Mouse (Mus musculus) brain, embryonic 14.5 days (tissue): Measurements from ENCODE around the gene F12. TPM values are rescaled to one million over a fixed set of nuclear protein-coding genes. Genes with fewer than 3 reads are reported as not detected.

ENCODE experiments used
- DNase-seq: peaks from one replicate; pipeline ENCODE4 v3.0.0-alpha.2; 2011; ENCODE audit warnings: low read depth
- CTCF ChIP-seq: fragments of 200-500 bp; IDR thresholded peaks from 2 replicates; pipeline ENCODE4 v1.5.1; 2012; ENCODE audit warnings: inconsistent platforms, mild to moderate bottlenecking, moderate library complexity, borderline replicate concordance; ENCODE audit not compliant: insufficient read depth, insufficient read length; ENCODE audit errors: extremely low read depth
- POLR2A ChIP-seq: fragments of 200-500 bp; IDR thresholded peaks from 2 replicates; pipeline ENCODE4 v1.6.1; 2012; ENCODE audit warnings: mild to moderate bottlenecking, inconsistent platforms, borderline replicate concordance; ENCODE audit not compliant: poor library complexity, insufficient read depth, insufficient read length, severe bottlenecking; ENCODE audit errors: extremely low read depth
- polyA plus RNA-seq: library from polyadenylated mRNA; depleted of rRNA; stranded (reverse); fragments of >200 nt; gene quantifications from 2 replicates; pipeline ENCODE4 v1.2.3, GENCODE M21; 2012

F12 gene
- polyA plus RNA-seq, 1 experiment, result 0.26 TPM

DNA sequence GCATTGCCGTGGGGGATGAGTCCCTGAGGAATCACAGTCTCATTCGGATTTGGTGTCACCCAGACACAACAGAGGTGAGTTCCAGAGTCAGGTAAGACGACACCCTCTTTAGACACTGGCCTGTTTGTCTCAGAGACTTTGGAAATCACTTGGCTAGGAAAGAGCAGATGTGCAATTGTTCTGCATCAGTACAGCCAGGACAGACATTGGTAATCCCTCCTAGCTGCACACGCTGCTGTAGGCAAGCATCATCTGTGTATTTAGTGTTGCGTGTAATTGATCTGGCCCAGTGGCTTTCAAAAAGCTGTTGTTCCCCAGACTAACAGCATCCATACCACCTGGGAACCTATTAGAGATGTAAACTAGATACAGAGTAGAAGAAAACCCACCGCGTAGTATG is 23.3 kb downstream of the F12 start:
- DNase-seq, result peak; percentile 26
- no peak for TF ChIP-seq POLR2A
- TF ChIP-seq CTCF, result no peak

DNA sequence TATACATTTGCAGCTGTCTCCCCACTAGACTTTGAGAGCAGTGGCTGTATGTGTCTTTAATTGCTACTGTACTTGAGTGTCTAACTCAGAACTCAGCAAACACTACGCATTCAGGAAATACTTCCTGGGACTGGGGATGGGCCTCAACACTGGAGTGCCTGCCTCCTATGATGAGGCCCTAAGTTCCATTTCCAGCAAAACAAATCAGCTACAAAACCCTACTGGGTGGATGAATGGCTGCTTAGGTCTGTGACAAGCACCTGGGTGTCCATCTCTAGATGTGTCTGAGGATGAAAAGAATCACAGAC is 26.6 kb downstream of the F12 start:
- no peak for TF ChIP-seq POLR2A
- no peak for TF ChIP-seq CTCF
- DNase-seq, result no peak

DNA sequence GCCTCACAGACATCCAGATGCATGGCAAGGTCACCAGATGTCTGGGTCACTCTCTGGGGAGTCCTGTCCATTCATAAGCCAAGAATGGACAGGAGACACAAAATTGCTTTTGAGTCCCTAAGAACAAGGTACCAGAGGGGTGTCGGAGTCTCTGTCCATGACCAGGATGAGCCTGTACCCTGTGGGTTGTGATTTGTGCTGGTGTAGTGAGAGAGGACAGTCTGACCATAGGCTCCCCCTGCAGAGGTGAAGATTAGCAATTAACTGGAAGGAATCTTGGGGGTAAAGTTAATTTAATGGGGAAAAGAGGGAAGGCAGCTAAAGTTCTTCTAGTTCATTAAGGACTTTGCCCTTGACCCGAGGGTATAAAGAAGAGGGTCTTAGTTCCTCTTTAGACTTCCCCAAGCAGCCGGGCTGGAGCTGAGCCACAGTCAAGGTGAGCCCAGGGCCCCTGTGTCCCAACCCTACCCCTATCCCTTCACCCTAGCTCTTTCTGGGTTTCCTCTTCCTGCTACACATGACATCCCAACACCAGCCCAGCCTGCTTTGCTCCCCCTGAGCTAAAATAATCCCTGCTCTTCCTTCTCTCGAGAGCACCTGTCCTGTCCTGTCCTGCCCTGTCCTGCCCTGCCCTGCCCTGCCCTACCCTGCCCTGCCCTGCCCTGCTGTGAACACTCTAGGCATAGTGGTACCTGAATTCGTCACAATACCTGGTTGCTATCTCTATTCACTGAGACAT is 27.1 kb downstream of the F12 start:
- no peak for TF ChIP-seq POLR2A
- no peak for TF ChIP-seq CTCF

DNA sequence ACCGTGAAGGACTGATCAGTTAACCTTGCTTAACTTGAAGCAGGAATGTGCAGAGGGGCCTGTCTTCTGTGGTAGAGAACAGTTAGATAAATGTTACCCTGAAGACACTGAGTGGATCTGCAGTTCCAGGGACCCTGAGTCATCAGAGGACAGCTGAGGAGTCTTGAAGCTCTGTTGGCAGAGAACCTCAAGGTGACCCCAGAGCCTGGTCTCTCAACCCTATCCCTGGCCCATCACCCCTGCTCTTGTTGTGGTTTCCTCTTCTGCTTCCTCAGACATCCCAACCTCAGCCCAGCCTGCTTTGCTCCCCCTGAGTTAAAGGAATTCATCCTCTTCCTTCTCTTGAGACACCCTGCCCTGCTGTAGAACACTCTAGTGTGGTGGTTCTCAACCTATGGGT is 28.5 kb downstream of the F12 start, which contains the start of gene Slc34a1:
Slc34a1 (plus strand) TSS at position 100 of the 400 bp plus-strand sequence.
- no peak for DNase-seq

More for the DNA sequence above, 27.1 kb downstream of the F12 start:
- no peak for DNase-seq

DNA sequence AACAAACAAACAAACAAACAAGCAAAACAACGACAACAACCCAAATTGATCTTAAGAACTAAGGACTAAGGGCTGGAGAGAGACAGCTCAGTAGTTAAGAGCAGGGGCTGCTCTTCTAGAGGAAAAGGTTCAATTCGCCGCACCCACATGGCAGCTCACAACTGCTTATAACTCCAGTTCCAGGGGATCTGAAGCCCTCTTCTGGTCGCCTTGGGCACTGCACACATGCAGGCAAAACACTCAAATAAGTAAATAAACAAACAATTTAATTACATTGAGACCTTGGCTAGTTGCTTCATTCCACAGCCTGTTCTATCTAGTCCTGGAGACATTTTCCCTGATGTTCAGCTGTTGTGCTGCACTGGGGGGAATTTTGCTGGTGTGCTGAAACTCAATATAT is 33.7 kb downstream of the F12 start:
- TF ChIP-seq POLR2A (no peak), CTCF (peak; percentile 37; the same call in 1 of the 2 replicates)
- no peak for DNase-seq

More for the DNA sequence above, 28.5 kb downstream of the F12 start, which contains the start of gene Slc34a1:
- TF ChIP-seq CTCF (no peak), POLR2A (no peak)

DNA sequence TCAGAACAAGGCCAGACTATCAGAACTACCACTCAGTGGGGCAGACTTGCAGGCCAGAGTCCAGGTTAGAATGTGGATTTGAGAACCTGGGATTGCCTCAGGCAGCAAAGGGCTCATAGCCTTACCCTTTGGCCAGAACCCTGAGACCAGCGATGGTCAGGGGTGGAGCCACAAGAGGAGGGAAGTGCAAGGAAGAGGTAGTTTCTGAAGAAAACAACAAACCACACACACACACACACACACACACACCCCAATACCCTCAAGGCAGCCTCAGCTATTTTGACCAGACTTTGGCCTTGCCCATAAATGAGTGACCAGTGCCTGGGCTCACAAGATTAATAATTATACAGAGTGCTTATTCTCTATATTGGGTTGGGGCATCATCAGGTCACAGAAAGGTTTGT is 35.0 kb downstream of the F12 start:
- TF ChIP-seq CTCF (no peak), POLR2A (no peak)
- no peak for DNase-seq

DNA sequence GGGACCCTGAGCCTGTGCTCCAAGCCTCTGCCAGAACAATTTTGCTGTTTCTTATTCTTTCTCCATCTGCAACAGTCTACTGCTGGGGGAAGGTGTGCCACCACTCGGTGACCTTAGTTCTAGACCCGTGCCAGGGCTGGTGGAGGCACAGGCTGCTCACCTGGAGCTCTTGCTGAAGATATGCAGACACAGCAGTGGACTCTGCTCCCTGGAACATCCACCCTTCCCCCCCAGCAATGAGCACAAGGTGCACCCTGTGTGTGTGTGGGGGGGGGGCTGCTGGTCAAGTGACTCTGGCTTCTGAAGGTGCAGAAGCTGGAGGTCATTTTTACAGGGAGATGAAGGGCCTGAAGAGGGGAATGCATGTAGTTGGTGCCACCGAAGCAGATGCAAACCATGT is 35.9 kb downstream of the F12 start:
- DNase-seq, result no peak
- TF ChIP-seq CTCF (no peak), POLR2A (no peak)

DNA sequence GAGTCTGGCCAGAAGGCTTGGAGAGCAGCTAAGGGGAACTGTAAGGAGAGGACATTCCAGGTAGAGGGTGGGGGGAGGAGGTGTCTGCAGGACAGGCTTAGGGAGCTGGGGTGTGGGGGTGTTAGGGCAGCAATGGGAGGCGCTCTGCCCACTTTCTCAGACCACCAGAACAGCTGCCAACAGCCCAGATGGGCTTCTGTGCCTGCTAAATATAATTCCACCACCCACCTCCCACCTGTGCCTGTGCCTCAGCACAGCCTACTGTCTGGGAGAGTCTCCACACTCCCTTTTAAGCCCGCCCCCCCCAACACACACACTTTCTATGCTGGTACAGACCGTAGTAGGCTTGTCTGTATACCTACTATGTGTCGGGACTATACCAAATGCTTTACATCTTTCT is 44.8 kb downstream of the F12 start:
- no peak for DNase-seq
- TF ChIP-seq POLR2A (no peak), CTCF (no peak)

DNA sequence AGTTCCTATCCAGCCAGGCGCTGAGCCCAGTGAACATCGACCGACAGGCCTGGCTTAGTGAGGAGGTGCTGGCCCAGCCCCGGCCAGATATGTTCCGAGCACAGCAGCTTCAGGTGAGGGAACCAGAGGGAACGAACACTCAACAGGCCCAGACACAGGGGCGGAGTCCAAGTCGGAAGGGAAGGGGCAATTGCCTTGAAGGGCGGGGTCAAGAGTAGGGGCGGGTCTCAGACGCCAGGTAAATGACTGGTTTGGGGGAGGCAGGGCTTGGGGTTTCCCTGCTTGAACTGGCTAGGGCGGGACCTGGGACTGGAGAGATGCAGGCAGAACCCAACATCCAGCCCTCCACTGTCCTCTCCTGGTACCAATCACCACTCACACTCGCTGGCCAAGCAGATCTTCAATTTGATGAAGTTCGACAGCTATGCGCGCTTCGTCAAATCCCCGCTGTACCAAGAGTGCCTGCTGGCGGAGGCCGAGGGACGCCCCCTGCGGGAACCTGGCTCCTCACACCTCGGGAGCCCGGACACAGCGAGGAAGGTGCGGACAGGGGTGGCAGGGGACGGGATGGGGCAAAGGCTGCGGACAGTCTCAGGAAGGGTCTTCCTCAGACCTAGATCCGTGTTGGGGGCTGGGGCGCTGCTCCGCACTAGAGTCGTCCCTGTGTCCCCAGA is 47.5 kb downstream of the F12 start:
- TF ChIP-seq POLR2A (no peak), CTCF (no peak)
- no peak for DNase-seq

DNA sequence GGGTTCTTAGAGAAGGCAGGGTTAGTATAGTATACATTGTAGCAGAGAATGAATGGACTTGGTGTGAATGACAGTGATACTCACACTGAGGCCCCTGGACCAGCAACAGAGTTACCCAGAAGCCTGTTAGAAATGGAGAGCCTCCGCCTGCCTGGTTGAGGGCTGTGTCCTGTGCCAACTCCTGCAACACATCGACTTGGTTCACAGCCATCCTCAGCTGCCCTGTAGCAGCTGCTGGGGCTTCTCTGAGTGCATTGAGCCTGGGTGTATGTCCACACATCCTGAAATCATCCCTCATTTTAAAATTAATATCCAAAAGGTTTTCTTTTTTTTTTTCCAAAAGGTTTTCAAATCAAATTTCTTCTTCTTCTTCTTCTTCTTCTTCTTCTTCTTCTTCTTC is 50.7 kb downstream of the F12 start:
- TF ChIP-seq POLR2A, result no peak
- TF ChIP-seq CTCF, result no peak
- peak; percentile 15 for DNase-seq

DNA sequence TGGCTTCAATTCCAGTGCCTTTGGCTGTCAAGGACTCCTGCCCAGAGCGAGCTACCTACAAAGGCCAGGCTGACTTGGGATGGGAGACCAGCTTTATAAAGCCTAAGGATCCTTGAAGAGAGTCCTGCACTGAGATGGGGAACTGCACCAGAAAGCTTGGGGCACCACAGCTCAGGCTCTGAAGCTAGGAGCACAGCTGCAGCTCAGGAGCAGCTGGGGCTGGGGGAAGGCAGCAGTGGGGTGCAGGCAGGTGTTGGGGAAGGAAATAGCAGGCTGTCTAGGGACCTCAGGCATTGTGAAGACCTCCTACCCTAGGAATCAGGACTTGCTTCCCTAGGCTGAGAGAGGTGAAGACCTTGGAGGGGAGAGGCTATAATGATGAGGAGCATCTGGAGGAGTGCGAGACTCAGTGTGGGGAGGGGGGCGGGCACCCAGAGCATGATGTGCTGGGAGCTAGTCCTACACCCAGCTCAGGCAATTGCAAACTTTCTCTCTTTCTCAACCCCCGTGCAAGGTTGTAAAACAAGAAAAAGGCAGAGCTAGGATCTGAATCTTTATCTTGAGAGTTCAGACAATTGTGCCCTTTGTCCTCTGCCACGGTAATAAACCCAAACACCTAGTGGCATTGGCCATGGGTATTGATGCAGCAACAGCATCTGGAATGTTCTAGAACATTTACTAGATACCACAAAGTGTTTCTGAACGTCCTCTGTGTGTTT is 52.2 kb downstream of the F12 start:
- TF ChIP-seq POLR2A (no peak), CTCF (no peak)

More for the DNA sequence above, 52.2 kb downstream of the F12 start:
- no peak for DNase-seq
